Mouse (Mus musculus): Measurements from ENCODE around the gene Sertad4. TPM values are rescaled to one million over a fixed set of nuclear protein-coding genes. Genes with fewer than 3 reads are reported as not detected.

Gene Sertad4
- polyA plus RNA-seq, 1 experiment from 2014 or later, result 22.8 TPM

- H3K27me3 ChIP-seq (ENCODE audit: insufficient read depth, low read length), result no peaks in the 10 kb centered on the region
- no peak overlapping the region for H3K9ac ChIP-seq
- DNase-seq, result no peak
- H3K4me2 ChIP-seq, result no peak overlapping the region
- no peaks in the 10 kb centered on the region for H3K4me1 ChIP-seq (ENCODE audit: insufficient read depth)
- no peaks in the 10 kb centered on the region for H3K36me3 ChIP-seq (ENCODE audit: insufficient read depth)
- H3K9me3 ChIP-seq (ENCODE audit: low read depth, low read length), result no peaks in the 10 kb centered on the region
- no peak for ATAC-seq (ENCODE audit: insufficient read depth)
- H3K4me3 ChIP-seq (ENCODE audit: low read depth, low read length), result no peak overlapping the region
- 70% methylated on average over 2 of the region's 2 CpGs for WGBS
- H3K27ac ChIP-seq (ENCODE audit: low read depth), result no peak overlapping the region
- TF ChIP-seq CTCF (IDR thresholded peaks at IDR 0.05; ENCODE audit: low read depth), result peak; percentile 35
These were observed 27.2 kb upstream of the Sertad4 start for GRCm38 (mm10) chr1:192882617-192883295.

- WGBS, result 78% methylated on average over 4 of the region's 4 CpGs
- no peak for DNase-seq
- TF ChIP-seq CTCF (IDR thresholded peaks at IDR 0.05; ENCODE audit: low read depth), result peak; percentile 42
These were observed 24.6 kb upstream of the Sertad4 start for GRCm38 (mm10) chr1:192880130-192880529.

GRCm38 (mm10) chr1:192879086-192879580, 23.6 kb upstream of the Sertad4 start:
- no peak overlapping the region for H3K27ac ChIP-seq (ENCODE audit: low read depth)
- no peak for TF ChIP-seq CTCF (IDR thresholded peaks at IDR 0.05; ENCODE audit: low read depth)
- H3K4me3 ChIP-seq (ENCODE audit: low read depth, low read length), result no peak overlapping the region
- H3K27me3 ChIP-seq (ENCODE audit: insufficient read depth, low read length), result no peaks in the 10 kb centered on the region
- H3K36me3 ChIP-seq (ENCODE audit: insufficient read depth), result no peaks in the 10 kb centered on the region
- H3K9ac ChIP-seq, result no peak overlapping the region
- DNase-seq (no peak), ATAC-seq (ENCODE audit: insufficient read depth) (no peak)
- WGBS, result 82% methylated on average over 7 of the region's 7 CpGs
- H3K4me1 ChIP-seq (ENCODE audit: insufficient read depth), result no peaks in the 10 kb centered on the region
- no peak overlapping the region for H3K4me2 ChIP-seq
- no peaks in the 10 kb centered on the region for H3K9me3 ChIP-seq (ENCODE audit: low read depth, low read length)

More at GRCm38 (mm10) chr1:192880130-192880529, 24.6 kb upstream of the Sertad4 start:
- Histone ChIP-seq H3K9me3 (ENCODE audit: low read depth, low read length) (no peaks in the 10 kb centered on the region), H3K4me1 (ENCODE audit: insufficient read depth) (no peaks in the 10 kb centered on the region), H3K9ac (no peak overlapping the region), H3K4me3 (ENCODE audit: low read depth, low read length) (no peak overlapping the region), H3K4me2 (no peak overlapping the region), H3K36me3 (ENCODE audit: insufficient read depth) (no peaks in the 10 kb centered on the region), H3K27me3 (ENCODE audit: insufficient read depth, low read length) (no peaks in the 10 kb centered on the region), H3K27ac (ENCODE audit: low read depth) (no peak overlapping the region)
- no peak for ATAC-seq (ENCODE audit: insufficient read depth)

GRCm38 (mm10) chr1:192872841-192873240, 17.3 kb upstream of the Sertad4 start:
- no peaks in the 10 kb centered on the region for H3K9me3 ChIP-seq (ENCODE audit: low read depth, low read length)
- no peaks in the 10 kb centered on the region for H3K27me3 ChIP-seq (ENCODE audit: insufficient read depth, low read length)
- H3K36me3 ChIP-seq (ENCODE audit: insufficient read depth), result no peaks in the 10 kb centered on the region
- DNase-seq, result no peak
- H3K9ac ChIP-seq, result no peak overlapping the region
- no peak for ATAC-seq (ENCODE audit: insufficient read depth)
- TF ChIP-seq CTCF (IDR thresholded peaks at IDR 0.05; ENCODE audit: low read depth), result no peak
- H3K4me3 ChIP-seq (ENCODE audit: low read depth, low read length), result no peak overlapping the region
- H3K27ac ChIP-seq (ENCODE audit: low read depth), result no peak overlapping the region
- 63% methylated on average over 5 of the region's 5 CpGs for WGBS
- no peaks in the 10 kb centered on the region for H3K4me1 ChIP-seq (ENCODE audit: insufficient read depth)
- H3K4me2 ChIP-seq, result no peak overlapping the region

- Histone ChIP-seq H3K36me3 (ENCODE audit: insufficient read depth) (no peaks in the 10 kb centered on the region), H3K4me1 (ENCODE audit: insufficient read depth) (no peaks in the 10 kb centered on the region), H3K9ac (no peak overlapping the region), H3K27ac (ENCODE audit: low read depth) (no peak overlapping the region), H3K4me3 (ENCODE audit: low read depth, low read length) (no peak overlapping the region), H3K27me3 (ENCODE audit: insufficient read depth, low read length) (no peaks in the 10 kb centered on the region), H3K9me3 (ENCODE audit: low read depth, low read length) (no peaks in the 10 kb centered on the region), H3K4me2 (no peak overlapping the region)
- DNase-seq (no peak), ATAC-seq (ENCODE audit: insufficient read depth) (no peak)
- 74% methylated on average over 1 of the region's 1 CpGs for WGBS
- peak; percentile 31 for TF ChIP-seq CTCF (IDR thresholded peaks at IDR 0.05; ENCODE audit: low read depth)
These were observed 14.2 kb upstream of the Sertad4 start for GRCm38 (mm10) chr1:192869761-192870160.

- no peaks in the 10 kb centered on the region for H3K36me3 ChIP-seq (ENCODE audit: insufficient read depth)
- ATAC-seq (ENCODE audit: insufficient read depth) (no peak), DNase-seq (no peak)
- H3K4me2 ChIP-seq, result no peak overlapping the region
- 75% methylated on average over 3 of the region's 3 CpGs for WGBS
- no peak overlapping the region for H3K4me3 ChIP-seq (ENCODE audit: low read depth, low read length)
- H3K27ac ChIP-seq (ENCODE audit: low read depth), result no peak overlapping the region
- no peak for TF ChIP-seq CTCF (IDR thresholded peaks at IDR 0.05; ENCODE audit: low read depth)
- H3K9ac ChIP-seq, result no peak overlapping the region
- no peaks in the 10 kb centered on the region for H3K27me3 ChIP-seq (ENCODE audit: insufficient read depth, low read length)
- H3K4me1 ChIP-seq (ENCODE audit: insufficient read depth), result no peaks in the 10 kb centered on the region
- H3K9me3 ChIP-seq (ENCODE audit: low read depth, low read length), result no peaks in the 10 kb centered on the region
These were observed 8.9 kb upstream of the Sertad4 start for GRCm38 (mm10) chr1:192864440-192864839.

- H3K9me3 ChIP-seq (ENCODE audit: low read depth, low read length), result no peaks in the 10 kb centered on the region
- no peak overlapping the region for H3K4me3 ChIP-seq (ENCODE audit: low read depth, low read length)
- no peak for TF ChIP-seq CTCF (IDR thresholded peaks at IDR 0.05; ENCODE audit: low read depth)
- H3K4me2 ChIP-seq, result no peak overlapping the region
- no peak for ATAC-seq (ENCODE audit: insufficient read depth)
- no peaks in the 10 kb centered on the region for H3K36me3 ChIP-seq (ENCODE audit: insufficient read depth)
- no peak for DNase-seq
- H3K27me3 ChIP-seq (ENCODE audit: insufficient read depth, low read length), result no peaks in the 10 kb centered on the region
- 62% methylated on average over 5 of the region's 5 CpGs for WGBS
- no peak overlapping the region for H3K27ac ChIP-seq (ENCODE audit: low read depth)
- H3K9ac ChIP-seq, result no peak overlapping the region
- no peaks in the 10 kb centered on the region for H3K4me1 ChIP-seq (ENCODE audit: insufficient read depth)
These were observed 5.9 kb upstream of the Sertad4 start for GRCm38 (mm10) chr1:192861305-192861960.

Data from lung, embryonic 14.5 days (tissue).